Mouse (Mus musculus): ENCODE results near the gene Hoxa1. TPM values are rescaled to one million over a fixed set of nuclear protein-coding genes. Genes with fewer than 3 reads are reported as not detected.
A peak's percentile ranks its signal among the peaks of the same experiment; 100 is the strongest.

Gene Hoxa1
- under 1 TPM; 0.29 to 0.43 TPM for total RNA-seq (2021)
- long read RNA-seq, experiment 1: 0 reads
- long read RNA-seq, experiment 2, partial matches to known transcripts: 0 of 1 reads
- long read RNA-seq, experiment 2, other reads (novel, unspliced or antisense): 0 of 1 reads

- DNase-seq (ENCODE audit: low spot score in 2 of 2): peak; percentile 79 to 80
These were observed at the start of gene Hoxa1 for GRCm38 (mm10) chr6:52158276-52159051. Gene Hoxa1, minus strand, starts transcription at chr6:52158317.

GRCm38 (mm10) chr6:52207684-52207976 is 49.5 kb upstream of the Hoxa1 start:
- no peak for DNase-seq (ENCODE audit: low spot score in 2 of 2)

- no peak for DNase-seq (ENCODE audit: low spot score in 2 of 2)
These were observed 49.0 kb upstream of the Hoxa1 start for GRCm38 (mm10) chr6:52206882-52207683.

DNA sequence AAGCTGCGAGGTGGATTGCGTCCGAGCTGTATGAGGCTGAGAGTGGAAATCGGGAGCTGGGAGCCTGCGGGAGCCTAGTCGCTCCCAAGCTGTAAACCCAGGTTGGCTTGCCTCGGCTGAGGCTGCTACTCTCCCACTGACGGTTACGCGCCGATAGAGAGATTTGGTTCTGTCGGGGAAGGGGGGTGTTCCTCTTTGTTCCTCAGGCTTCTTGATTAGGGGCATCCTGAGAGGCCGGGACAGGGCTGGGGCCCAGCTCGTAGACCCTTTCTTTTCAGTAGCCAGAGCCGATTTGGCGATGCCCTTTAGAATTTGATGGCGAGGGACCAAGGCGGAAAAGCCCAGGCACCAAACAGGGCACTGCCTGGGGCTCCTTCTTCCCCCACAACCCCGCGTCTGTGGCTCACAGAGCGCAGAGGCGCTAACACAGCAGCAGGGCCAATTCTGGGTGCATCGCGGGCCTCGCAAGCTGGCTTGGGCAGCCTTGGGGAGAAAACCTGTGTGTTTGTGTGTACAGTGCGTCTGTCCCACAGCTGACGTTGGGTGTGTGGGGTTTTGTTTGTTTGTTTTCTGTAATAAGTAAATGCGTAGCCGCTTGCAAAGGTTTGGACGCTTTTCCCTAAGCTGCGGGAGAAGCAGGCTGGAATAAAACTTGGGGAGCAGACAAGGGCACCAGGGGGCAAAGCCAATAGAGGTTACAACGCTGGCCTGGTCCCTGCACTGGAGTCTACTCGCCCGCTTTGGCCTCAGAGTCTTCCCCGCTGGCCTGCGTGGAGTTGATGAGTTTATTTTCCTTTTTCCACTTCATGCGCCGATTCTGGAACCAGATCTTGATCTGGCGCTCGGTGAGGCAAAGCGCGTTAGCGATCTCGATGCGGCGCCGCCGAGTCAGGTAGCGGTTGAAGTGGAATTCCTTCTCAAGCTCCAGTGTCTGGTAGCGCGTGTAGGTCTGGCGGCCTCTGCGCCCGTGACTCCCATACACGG is 47.8 kb upstream of the Hoxa1 start:
- DNase-seq (ENCODE audit: low spot score in 2 of 2): no peak

DNA sequence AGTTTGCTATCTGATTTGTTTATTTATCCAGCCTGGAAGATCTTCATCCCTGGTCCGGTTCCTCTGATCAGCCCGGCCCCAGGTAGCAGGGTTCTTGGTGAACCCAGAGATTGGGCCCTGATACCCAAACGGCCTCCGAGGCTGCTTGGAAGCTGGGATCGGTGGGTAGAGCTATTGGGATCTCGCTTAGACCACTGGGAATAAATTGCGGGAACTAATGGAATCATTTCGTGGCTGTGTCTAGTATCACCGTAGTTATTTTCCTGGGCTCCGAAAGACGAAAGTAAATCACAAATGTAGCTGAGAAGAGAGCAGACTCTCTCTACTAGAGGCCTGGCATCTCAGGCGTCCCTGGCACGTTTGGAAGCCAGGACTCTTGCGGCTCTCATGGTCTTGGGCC is 47.1 kb upstream of the Hoxa1 start:
- DNase-seq (ENCODE audit: low spot score in 2 of 2): no peak

GRCm38 (mm10) chr6:52204050-52204752 is 46.1 kb upstream of the Hoxa1 start, which contains the start of gene Hoxa5:
Gene Hoxa5, minus strand, starts transcription at chr6:52204587.
- DNase-seq (ENCODE audit: low spot score in 2 of 2): peak; percentile 90 to 93

- peak; percentile 41 to 53 for DNase-seq (ENCODE audit: low spot score in 2 of 2)
These were observed 45.4 kb upstream of the Hoxa1 start for GRCm38 (mm10) chr6:52203371-52204049.

DNA sequence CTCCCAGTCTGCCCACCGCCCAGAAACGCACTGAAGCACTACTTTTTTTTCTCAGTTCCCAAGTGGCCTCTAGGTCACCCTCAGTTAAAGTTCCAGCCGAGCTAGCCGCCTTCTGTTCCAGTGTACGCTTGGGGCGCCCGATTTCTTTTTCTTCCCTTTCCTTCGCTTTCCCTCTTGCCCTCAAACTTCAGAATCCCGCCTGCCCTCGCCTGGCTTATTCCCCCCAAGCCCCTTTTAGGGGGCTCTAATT is 44.9 kb upstream of the Hoxa1 start:
- DNase-seq (ENCODE audit: low spot score in 2 of 2): no peak

DNA sequence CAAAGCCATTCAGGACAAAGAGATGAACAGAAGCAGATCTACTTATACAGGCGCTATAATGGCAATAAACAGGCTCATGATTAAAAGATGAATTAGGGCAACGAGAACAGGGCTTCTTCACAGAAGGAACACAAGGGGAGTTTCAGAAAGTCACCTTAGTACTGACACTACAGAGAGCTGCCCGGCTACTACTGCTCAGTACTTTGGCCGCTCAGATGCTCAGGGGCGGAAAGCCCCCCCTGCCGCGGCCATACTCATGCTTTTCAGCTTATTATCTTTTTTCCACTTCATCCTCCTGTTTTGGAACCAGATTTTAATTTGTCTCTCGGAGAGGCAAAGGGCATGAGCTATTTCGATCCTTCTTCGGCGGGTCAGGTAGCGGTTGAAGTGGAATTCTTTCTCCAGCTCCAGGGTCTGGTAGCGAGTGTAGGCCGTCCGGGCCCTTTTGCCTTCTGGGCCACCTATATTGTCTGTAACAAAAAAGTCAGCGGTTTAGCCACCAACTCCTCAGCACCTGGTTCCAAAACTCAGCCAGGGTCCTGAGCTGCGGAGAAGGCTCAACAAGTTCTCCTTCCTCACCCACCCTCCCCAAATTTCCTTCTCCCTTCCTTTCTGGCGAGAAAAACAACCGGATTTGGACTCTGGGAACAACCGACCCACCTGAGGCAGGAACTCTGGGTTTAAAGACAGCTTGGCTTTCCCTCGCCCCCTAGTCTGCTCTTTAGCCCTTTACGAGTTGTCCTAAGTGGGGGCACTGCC is 44.4 kb upstream of the Hoxa1 start:
- DNase-seq (ENCODE audit: low spot score in 2 of 2): peak in 1 of 2 experiments; percentile 33

DNA sequence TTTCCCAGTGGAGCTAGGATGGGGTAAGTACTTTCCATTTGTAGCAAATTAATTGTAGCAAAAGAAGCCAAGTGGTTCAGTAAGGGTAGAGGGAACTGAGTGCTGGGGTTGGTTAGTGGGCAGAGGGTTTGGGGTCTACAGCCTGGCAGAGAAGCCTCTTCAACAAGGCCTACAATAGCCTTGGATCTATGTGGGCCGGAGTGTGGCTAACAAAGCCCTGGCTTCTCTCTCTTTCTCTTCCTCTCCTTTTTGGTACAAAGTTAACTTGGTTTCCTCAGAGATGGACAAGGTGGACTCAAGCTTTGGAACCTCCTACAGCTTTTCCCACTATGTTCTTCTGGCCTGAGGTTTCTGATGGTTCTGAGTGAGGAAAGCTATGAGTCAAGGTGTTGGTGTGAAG is 43.2 kb upstream of the Hoxa1 start:
- DNase-seq (ENCODE audit: low spot score in 2 of 2): peak in 1 of 2 experiments; percentile 18

- DNase-seq (ENCODE audit: low spot score in 2 of 2): no peak
These were observed 42.7 kb upstream of the Hoxa1 start for GRCm38 (mm10) chr6:52200751-52201250.

DNA sequence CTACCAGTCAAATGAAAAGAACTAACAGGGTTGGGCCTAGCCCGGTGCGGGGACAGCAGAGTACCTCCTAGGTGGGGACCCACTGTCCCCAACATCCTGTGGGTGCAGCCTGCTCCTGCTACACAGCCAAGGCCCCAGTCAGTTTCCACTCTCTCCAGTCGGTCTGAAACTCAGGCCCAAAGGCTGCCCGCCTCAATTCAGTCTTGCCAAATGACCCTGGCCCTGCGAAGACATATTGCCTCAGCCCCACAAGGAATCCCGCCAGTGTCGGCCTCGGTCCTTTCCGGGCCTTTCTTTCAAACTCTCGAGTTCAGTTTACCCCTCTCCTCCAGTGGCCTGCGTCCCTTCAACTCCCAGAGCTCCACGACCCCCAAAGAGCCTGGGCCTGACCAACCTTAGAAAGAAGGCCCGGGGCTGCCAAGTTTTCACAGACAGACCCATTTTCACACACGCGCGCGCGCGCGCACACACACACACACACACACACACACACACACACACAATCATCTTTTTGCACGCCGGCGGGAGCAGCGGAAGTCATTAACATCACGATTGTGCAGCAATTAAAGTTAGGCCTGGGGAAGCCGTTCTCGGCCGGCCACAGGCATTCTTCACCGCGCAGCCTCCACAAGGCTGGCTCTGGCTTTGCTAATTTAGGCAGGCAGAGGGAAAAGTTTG is 42.1 kb upstream of the Hoxa1 start:
- peak in 1 of 2 experiments; percentile 28 for DNase-seq (ENCODE audit: low spot score in 2 of 2)

- DNase-seq (ENCODE audit: low spot score in 2 of 2): peak; percentile 44
These were observed 39.2 kb upstream of the Hoxa1 start for GRCm38 (mm10) chr6:52197271-52197670.

GRCm38 (mm10) chr6:52196811-52197210 is 38.7 kb upstream of the Hoxa1 start:
- DNase-seq (ENCODE audit: low spot score in 2 of 2): no peak

DNA sequence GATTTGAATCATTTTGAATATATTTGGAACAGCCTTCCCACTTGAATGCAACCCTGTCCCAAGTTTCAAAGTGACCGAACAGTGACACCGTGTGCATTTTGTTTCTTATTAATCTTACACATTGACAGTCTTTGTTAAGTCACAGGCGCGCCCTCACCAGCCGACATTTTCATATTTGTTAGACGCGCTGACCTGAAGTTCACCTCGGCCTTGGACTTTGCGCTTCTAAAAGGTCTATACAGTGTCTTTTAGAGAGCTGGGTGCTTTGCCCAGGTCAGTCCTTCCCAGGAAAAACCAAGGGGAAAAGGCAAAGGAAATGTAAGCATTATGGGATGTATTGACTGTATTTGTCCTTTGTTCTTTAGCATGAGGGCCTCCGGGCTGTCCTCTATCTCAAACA is 36.6 kb upstream of the Hoxa1 start:
- DNase-seq (ENCODE audit: low spot score in 2 of 2): no peak

DNA sequence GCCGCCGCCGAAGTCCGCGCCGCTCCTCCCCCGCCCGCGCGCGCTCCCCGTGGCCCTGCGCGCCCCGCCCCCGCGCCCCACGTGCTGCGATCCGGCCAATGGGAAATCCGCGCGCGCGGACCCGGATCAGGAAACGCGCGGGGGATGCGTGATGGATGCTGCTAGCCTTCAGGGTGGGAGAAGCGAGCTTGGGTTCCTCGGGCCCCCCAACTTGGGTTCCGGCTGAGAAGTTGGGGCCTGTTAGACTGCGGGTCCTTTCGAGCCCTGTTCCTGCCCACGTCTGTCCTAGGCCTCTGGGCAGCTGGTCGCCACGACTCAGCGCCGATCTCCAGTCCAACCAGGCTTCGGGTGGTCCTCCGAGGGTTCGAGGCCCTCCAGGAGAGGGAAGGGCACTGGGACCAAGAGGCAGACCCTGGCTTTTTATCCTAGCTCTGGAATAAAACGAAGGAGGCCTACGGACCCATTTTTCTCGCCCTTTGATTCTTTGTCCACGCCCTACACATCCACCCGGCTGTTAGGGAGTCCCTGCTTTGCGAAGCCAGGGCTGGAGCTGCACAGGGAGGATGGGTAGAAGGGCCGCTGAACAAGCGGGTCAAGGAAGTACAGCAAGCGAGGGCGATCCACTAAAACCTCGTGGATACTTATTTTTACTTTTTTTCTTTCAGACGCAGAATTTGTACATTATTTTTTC is 33.9 kb upstream of the Hoxa1 start:
- peak; percentile 91 to 94 for DNase-seq (ENCODE audit: low spot score in 2 of 2)

DNA sequence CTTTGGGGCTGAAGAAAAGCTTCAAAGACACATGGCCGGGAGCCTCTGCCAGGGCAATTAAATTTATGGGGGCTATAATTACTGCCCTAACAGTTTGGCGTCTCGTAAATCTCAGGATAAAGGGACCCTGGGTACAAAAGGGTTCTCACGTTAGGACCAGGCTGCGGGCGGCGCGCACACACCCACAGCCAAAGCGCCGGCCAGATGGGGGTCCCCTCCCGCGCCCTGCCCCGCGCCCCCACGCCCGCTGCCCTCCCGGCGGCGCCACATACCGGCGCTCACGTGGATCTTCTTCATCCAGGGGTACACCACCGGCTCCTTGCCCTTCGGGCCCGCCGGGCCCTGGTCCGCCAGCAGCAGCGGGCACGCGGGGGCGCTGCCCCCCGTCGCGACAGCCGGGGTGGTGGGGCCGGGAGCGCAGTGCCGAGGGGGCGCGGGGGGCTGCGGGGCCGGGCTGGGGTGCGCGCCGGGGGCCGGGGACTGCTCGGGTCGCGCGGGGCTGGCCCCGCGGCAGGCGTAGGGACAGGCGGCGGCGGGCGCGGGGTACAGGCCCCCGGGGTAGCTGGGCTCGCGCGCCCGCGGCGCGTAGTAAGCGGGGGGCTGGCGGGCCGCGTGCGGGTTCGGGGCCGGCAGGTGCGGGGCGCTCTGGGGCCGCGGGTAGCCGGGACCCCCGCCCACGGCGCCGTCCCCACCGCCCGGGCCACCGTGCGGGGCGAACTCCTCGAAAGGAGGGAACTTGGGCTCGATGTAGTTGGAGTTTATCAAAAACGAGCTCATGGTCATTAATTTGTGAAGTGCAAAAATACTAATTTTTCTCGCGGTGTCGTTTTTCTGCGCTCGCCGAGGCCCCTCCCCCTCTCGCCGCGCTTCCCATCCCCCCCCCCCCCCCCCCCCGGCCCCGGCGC is 33.0 kb upstream of the Hoxa1 start, which contains the start of gene Hoxa4:
Gene Hoxa4, minus strand, starts transcription at position 848 of the 905 bp plus-strand sequence.
- DNase-seq (ENCODE audit: low spot score in 2 of 2): peak; percentile 42 to 46

Data from adrenal gland, adult 18-20 months (tissue).